In the genomic region with DNA sequence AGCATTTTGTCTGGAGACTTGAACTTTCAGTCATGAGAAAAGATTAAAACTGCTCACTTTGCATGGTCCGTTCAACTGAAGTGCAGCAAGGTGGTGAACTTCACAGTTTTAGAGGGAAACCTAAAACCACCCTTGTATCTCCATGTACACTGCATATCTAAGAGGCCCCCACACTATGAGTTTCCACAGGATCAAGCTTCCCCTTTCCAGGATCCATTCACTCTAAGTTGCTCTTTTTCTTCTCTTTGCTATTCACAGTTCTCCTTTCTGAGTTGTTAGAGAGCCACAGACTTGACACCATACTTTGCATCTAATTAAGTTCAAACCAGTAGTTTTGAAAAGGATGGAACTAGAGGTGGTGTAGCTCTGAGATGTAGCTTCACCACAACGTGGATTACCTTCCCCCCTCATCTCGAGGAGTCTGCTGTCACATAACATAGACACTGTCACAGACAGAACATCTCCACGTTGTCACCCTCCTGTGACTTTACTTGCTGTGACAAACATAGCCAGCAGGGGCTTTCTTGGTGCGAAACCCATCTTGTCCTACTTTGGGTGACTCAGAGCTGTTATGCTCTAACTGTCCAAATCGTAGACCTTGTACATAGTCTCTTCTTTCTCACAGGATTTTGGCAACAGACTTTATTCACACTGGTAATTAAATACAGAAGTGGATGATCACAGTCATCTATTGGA, we compare ENCODE assay signal across 17 mouse cellular contexts.
A peak's percentile ranks its signal among the peaks of the same experiment; 100 is the strongest.
DNase-seq lines count a peak whose midpoint lies in the region; ATAC-seq and TF ChIP-seq lines count a peak whose summit lies in the region.
"Had no signal": no experiment of that assay in that cellular context is flagged by ENCODE, and none has a peak within 500 bp of the region (broad histone marks: within the 10 kb centered on the region; RNA-seq: fewer than 3 reads in every experiment).

No protein-coding gene starts in this region.

- H3K9me3 ChIP-seq in heart, postnatal 0 days (replicated peaks; ENCODE audit: control insufficient read depth, low read length), result no peaks in the 10 kb centered on the region
- no peaks in the 10 kb centered on the region for H3K9me3 ChIP-seq in heart, embryonic 11.5 days (replicated peaks; ENCODE audit: control insufficient read depth, low read length)
- H3K9me3 ChIP-seq in lung, embryonic 14.5 days (ENCODE audit: low read depth, low read length), result no peaks in the 10 kb centered on the region
- H3K9me3 ChIP-seq: embryonic facial prominence, embryonic 12.5 days; forebrain, embryonic 15.5 days; hindbrain, embryonic 10.5 days had no signal

- 78% methylated on average over 6 of the region's 6 CpGs for WGBS in heart, postnatal 0 days
- 67% methylated on average over 6 of the region's 6 CpGs for WGBS in heart, embryonic 11.5 days (ENCODE audit: insufficient replicate concordance)
- 81% methylated on average over 6 of the region's 6 CpGs for WGBS in lung, embryonic 14.5 days

- peak; percentile 14; the same call in 1 of the 2 replicates for TF ChIP-seq CTCF in heart, postnatal 0 days (IDR thresholded peaks at IDR 0.05; ENCODE audit: low read depth)
- TF ChIP-seq CTCF in lung, embryonic 14.5 days (IDR thresholded peaks at IDR 0.05; ENCODE audit: low read depth), result peak; percentile 19; the same call in 1 of the 2 replicates

- H3K9ac ChIP-seq in heart, postnatal 0 days (replicated peaks; ENCODE audit: low read depth, low read length), result no peak overlapping the region
- no peak overlapping the region for H3K9ac ChIP-seq in heart, embryonic 11.5 days (ENCODE audit: low read depth, low read length)
- no peak overlapping the region for H3K9ac ChIP-seq in lung, embryonic 14.5 days
- H3K9ac ChIP-seq: embryonic facial prominence, embryonic 12.5 days; forebrain, embryonic 15.5 days; hindbrain, embryonic 14.5 days had no signal

- no peak for DNase-seq in heart, postnatal 0 days (ENCODE audit: low spot score)
- DNase-seq in lung, embryonic 14.5 days, result no peak
- DNase-seq in lung, adult 18-20 months, result no peak
- DNase-seq in cerebellum, adult 8-10 months, result no peak
- DNase-seq: adrenal gland, postnatal 14 days; cerebellum, adult 18-20 months; cerebellum, postnatal 10 days; heart, postnatal 14 days had no signal

- no peak for TF ChIP-seq EP300 in heart, postnatal 0 days (IDR thresholded peaks at IDR 0.05; ENCODE audit: low read depth)

- no peaks in the 10 kb centered on the region for H3K36me3 ChIP-seq in heart, postnatal 0 days (replicated peaks; ENCODE audit: control insufficient read depth, insufficient read depth, low read length)
- H3K36me3 ChIP-seq in heart, embryonic 11.5 days (ENCODE audit: control insufficient read depth, insufficient read depth, low read length), result no peaks in the 10 kb centered on the region
- H3K36me3 ChIP-seq in lung, embryonic 14.5 days (ENCODE audit: insufficient read depth), result no peaks in the 10 kb centered on the region
- H3K36me3 ChIP-seq: embryonic facial prominence, embryonic 12.5 days; forebrain, embryonic 15.5 days; hindbrain, embryonic 10.5 days had no signal

- no peaks in the 10 kb centered on the region for H3K27me3 ChIP-seq in heart, postnatal 0 days (ENCODE audit: control insufficient read depth, insufficient read depth, low read length)
- H3K27me3 ChIP-seq in heart, embryonic 11.5 days (ENCODE audit: control insufficient read depth, insufficient read depth, low read length), result no peaks in the 10 kb centered on the region
- no peaks in the 10 kb centered on the region for H3K27me3 ChIP-seq in lung, embryonic 14.5 days (ENCODE audit: insufficient read depth, low read length)
- H3K27me3 ChIP-seq: embryonic facial prominence, embryonic 12.5 days; forebrain, embryonic 15.5 days; Patski had no signal

- H3K4me1 ChIP-seq in heart, postnatal 0 days (ENCODE audit: control insufficient read depth, insufficient read depth), result peaks cover 18% of the 10 kb centered on the region
- peaks cover 5% of the 10 kb centered on the region for H3K4me1 ChIP-seq in heart, embryonic 11.5 days (ENCODE audit: control insufficient read depth, insufficient read depth, low read length)
- peaks cover 6% of the 10 kb centered on the region; the same call in 1 of the 2 replicates for H3K4me1 ChIP-seq in lung, embryonic 14.5 days (ENCODE audit: insufficient read depth)
- H3K4me1 ChIP-seq: embryonic facial prominence, embryonic 12.5 days; forebrain, embryonic 15.5 days had no signal

- ATAC-seq in heart, postnatal 0 days (ENCODE audit: insufficient read depth, low read depth), result no peak
- no peak for ATAC-seq in heart, embryonic 11.5 days (replicated peaks; ENCODE audit: insufficient number of reproducible peaks, low FRiP score, low TSS enrichment)
- ATAC-seq in lung, embryonic 14.5 days (ENCODE audit: insufficient read depth), result no peak
- ATAC-seq in hematopoietic stem cell, adult 5-6 weeks (replicated peaks in 1 of 2; ENCODE audit: insufficient read depth in 1 of 2, low FRiP score in 2 of 2, low TSS enrichment in 1 of 2, low read depth in 1 of 2, poor library complexity in 2 of 2, severe bottlenecking in 2 of 2), result peak; percentile 56 to 58; a peak in 2 of 4 replicates
- no peak for ATAC-seq in inflammation-experienced regulatory T-cells, adult 6 months
- ATAC-seq: activated CD4-positive, CD25-positive, alpha-beta regulatory T cell, adult 4 months; forebrain, embryonic 15.5 days; Patski had no signal

- no peak overlapping the region for H3K4me2 ChIP-seq in heart, postnatal 0 days (ENCODE audit: low read depth, low read length)
- H3K4me2 ChIP-seq in heart, embryonic 11.5 days, result no peak overlapping the region
- H3K4me2 ChIP-seq in lung, embryonic 14.5 days, result no peak overlapping the region
- H3K4me2 ChIP-seq: embryonic facial prominence, embryonic 12.5 days; forebrain, embryonic 15.5 days; hindbrain, embryonic 14.5 days had no signal

- no peak overlapping the region for H3K4me3 ChIP-seq in heart, postnatal 0 days (ENCODE audit: low read depth, low read length)
- no peak overlapping the region for H3K4me3 ChIP-seq in heart, embryonic 11.5 days (ENCODE audit: low read depth, low read length)
- no peak overlapping the region for H3K4me3 ChIP-seq in lung, embryonic 14.5 days (ENCODE audit: low read depth, low read length)
- H3K4me3 ChIP-seq: embryonic facial prominence, embryonic 12.5 days; forebrain, embryonic 15.5 days; hindbrain, embryonic 10.5 days had no signal

- H3K27ac ChIP-seq in heart, postnatal 0 days (ENCODE audit: low read depth), result no peak overlapping the region
- H3K27ac ChIP-seq in heart, embryonic 11.5 days (ENCODE audit: low read depth, low read length), result no peak overlapping the region
- H3K27ac ChIP-seq in lung, embryonic 14.5 days (ENCODE audit: low read depth), result no peak overlapping the region
- H3K27ac ChIP-seq: embryonic facial prominence, embryonic 12.5 days; forebrain, embryonic 15.5 days; hindbrain, embryonic 10.5 days; hindbrain, embryonic 14.5 days had no signal

Comparison
In these comparisons a context has a peak if more than half of its experiments do, and no peak if none do; other contexts are left out.
1. ATAC-seq: peak in hematopoietic stem cell, adult 5-6 weeks (2 of 2); none in heart, postnatal 0 days (single experiment), heart, embryonic 11.5 days (single experiment), lung, embryonic 14.5 days (single experiment) and inflammation-experienced regulatory T-cells, adult 6 months (single experiment).